Mouse (Mus musculus) hindbrain, embryonic 15.5 days (tissue): ENCODE measurements around the gene Stk11. TPM values are rescaled to one million over a fixed set of nuclear protein-coding genes. Genes with fewer than 3 reads are reported as not detected.
A peak's percentile ranks its signal among the peaks of the same experiment; 100 is the strongest.

Experiments used
- ATAC-seq: fragments of 200-750 bp; cut with Nextera tagmentation; 2 replicates; pipeline ENCODE4 v1.8.0; 2017; ENCODE audit warnings: low read depth, moderate number of reproducible peaks, moderate TSS enrichment; ENCODE audit not compliant: low FRiP score
- H3K27ac ChIP-seq: fragments of 300-500 bp; sonication (generic); replicated peaks from 2 replicates; pipeline ENCODE4 v1.5.1; 2015; ENCODE audit warnings: mild to moderate bottlenecking, inconsistent platforms
- H3K27me3 ChIP-seq: fragments of 300-500 bp; sonication (generic); 2 replicates; pipeline ENCODE4 v1.6.1; 2015; ENCODE audit warnings: control low read depth, inconsistent platforms
- H3K36me3 ChIP-seq: fragments of 300-500 bp; sonication (generic); 2 replicates; pipeline ENCODE4 v1.6.1; 2015; ENCODE audit warnings: control low read depth, inconsistent platforms
- H3K4me1 ChIP-seq: fragments of 300-500 bp; sonication (generic); replicated peaks from 2 replicates; pipeline ENCODE4 v1.6.1; 2015; ENCODE audit warnings: control low read depth, inconsistent platforms
- H3K4me2 ChIP-seq: fragments of 300-500 bp; sonication (generic); 2 replicates; pipeline ENCODE4 v1.6.1; 2015; ENCODE audit warnings: moderate library complexity, mild to moderate bottlenecking, inconsistent platforms
- H3K4me3 ChIP-seq: fragments of 300-500 bp; sonication (generic); 2 replicates; pipeline ENCODE4 v1.5.1; 2015; ENCODE audit warnings: mild to moderate bottlenecking, inconsistent platforms
- H3K9ac ChIP-seq: fragments of 300-500 bp; sonication (generic); 2 replicates; pipeline ENCODE4 v1.6.1; 2015; ENCODE audit warnings: inconsistent platforms
- H3K9me3 ChIP-seq: fragments of 300-500 bp; sonication (generic); 2 replicates; pipeline ENCODE4 v1.6.1; 2016; ENCODE audit warnings: control low read depth, inconsistent platforms
- WGBS: fragments of 180-500 bp; shearing (Covaris S2); methylation state at CpG from one replicate; pipeline ENCODE4 v1.1.7; 2015; 5-methylcytosine and 5-hydroxymethylcytosine counted together
- polyA plus RNA-seq: library from polyadenylated mRNA; unstranded; fragments of >200 nt; fragmentation: Nextera tagmentation; extraction: Ambion mirVana; gene quantifications from 2 replicates; pipeline ENCODE4 v1.2.1, GENCODE M21; 2015

The Stk11 gene
- 18.6 and 20.0 TPM in 2 replicates for polyA plus RNA-seq

DNA sequence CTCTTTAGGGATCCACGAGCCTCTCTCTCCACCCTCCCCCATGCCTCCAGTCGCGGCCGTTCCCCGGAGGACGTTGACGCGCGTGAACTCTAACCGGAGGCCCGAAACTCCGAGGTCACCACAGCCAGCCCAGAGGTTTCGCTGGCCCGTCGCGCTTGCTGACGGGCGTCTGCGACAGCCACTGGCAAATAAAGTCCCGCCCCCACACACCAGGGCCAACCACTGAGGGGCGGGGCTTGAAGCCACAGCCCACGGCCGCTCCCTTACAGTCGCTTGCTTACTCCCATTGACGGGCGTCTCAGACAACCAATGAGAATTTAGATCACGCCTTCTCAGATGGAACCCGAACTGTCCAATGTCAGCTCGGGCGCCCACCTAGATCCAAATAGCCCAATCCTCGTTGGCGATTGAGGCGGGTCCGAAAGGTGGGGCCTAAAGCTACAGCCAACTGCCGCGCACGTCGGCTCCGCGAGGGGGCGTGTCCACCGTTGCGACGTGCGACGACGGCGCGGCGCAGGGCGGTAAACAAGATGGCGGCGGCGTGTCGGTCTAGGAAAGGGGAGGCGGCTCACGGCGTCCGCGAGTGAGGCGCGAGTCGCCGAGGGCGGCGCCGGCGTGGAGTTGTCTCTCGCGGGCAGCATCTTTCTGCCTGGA lies at the start of gene Stk11:
Stk11 (plus strand) TSS at position 514 of the 654 bp plus-strand sequence.
- Histone ChIP-seq H3K4me1 (peaks cover 48% of the 10 kb centered on the region), H3K27me3 (no peaks in the 10 kb centered on the region), H3K36me3 (no peaks in the 10 kb centered on the region), H3K4me3 (peak within 1 kb of the TSS; percentile 91), H3K4me2 (peak within 1 kb of the TSS; percentile 70), H3K9me3 (no peaks in the 10 kb centered on the region), H3K27ac (peak within 1 kb of the TSS; percentile 86), H3K9ac (peak within 1 kb of the TSS; percentile 88)
- under 1% methylated on average over 67 of the region's 70 CpGs for WGBS
- ATAC-seq: peak; percentile 99

DNA sequence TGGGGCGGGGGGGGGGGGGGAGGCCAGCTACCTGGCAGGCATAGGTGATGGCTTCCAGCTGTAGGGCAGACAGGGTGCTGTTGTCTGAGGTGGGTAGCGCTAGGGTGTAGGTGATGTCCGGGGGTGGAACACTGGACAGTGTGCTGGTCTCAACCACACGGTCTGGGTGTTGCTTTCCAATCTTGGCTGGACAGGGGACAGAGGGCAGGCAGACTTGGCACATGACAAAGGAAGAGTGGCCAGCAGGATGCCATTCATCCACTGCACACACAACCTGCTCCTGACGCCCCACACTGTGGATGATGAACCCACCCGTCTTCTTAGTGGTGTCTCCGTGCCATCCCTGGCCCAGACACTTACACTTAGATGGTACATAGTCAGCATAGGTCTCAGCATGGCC lies 46.4 kb upstream of the Stk11 start:
- no peak for ATAC-seq
- WGBS: 91% methylated on average over 6 of the region's 7 CpGs
- no peak overlapping the region for H3K27ac ChIP-seq

DNA sequence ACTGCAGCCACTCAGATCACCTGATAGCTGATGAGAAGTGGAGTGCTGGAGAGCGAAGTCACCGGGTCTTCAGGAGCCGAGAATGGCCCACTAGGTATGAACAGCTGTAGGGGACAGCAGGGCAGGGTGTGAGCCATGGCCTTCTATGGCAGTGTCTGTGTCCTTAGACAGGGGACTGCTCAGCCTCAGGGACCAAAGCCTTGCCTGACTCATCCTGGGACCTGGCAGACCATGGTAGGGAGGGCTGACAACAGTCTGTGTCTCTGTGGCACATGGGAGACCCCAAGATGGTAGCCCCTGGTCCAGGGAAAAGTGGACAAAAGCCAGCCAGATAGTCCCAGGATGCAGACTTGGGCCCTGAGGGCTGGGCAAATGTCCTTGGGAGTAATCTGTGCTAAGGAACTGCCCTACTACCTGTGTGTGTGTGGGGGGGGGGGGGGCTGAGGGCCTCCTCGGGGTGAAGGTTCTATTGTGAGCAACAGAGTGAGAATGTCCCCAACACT lies 45.6 kb upstream of the Stk11 start:
- H3K4me3 ChIP-seq: no peak overlapping the region
- WGBS: 91% methylated on average over 4 of the region's 4 CpGs
- no peaks in the 10 kb centered on the region for H3K27me3 ChIP-seq
- no peak overlapping the region for H3K9ac ChIP-seq
- H3K4me1 ChIP-seq: no peaks in the 10 kb centered on the region; the same call in 1 of the 2 replicates
- no peak overlapping the region for H3K27ac ChIP-seq
- no peaks in the 10 kb centered on the region for H3K36me3 ChIP-seq
- H3K4me2 ChIP-seq: no peak overlapping the region
- H3K9me3 ChIP-seq: no peaks in the 10 kb centered on the region
- ATAC-seq: no peak

More for the DNA sequence above, 46.4 kb upstream of the Stk11 start:
- H3K4me3 ChIP-seq: no peak overlapping the region
- H3K9ac ChIP-seq: no peak overlapping the region
- H3K27me3 ChIP-seq: no peaks in the 10 kb centered on the region
- no peaks in the 10 kb centered on the region; the same call in 1 of the 2 replicates for H3K4me1 ChIP-seq
- no peaks in the 10 kb centered on the region for H3K36me3 ChIP-seq
- no peaks in the 10 kb centered on the region for H3K9me3 ChIP-seq
- no peak overlapping the region for H3K4me2 ChIP-seq

- no peak overlapping the region; the same call in 1 of the 2 replicates for H3K27ac ChIP-seq
- ATAC-seq: no peak
- H3K36me3 ChIP-seq: no peaks in the 10 kb centered on the region
- WGBS: 65% methylated on average over 9 of the region's 9 CpGs
- H3K4me2 ChIP-seq: no peak overlapping the region
- H3K4me3 ChIP-seq: no peak overlapping the region
- no peaks in the 10 kb centered on the region; the same call in 1 of the 2 replicates for H3K4me1 ChIP-seq
- no peaks in the 10 kb centered on the region for H3K9me3 ChIP-seq
- H3K27me3 ChIP-seq: no peaks in the 10 kb centered on the region
- no peak overlapping the region for H3K9ac ChIP-seq
Measured at GRCm38 (mm10) chr10:80070837-80071515, 44.6 kb upstream of the Stk11 start.

GRCm38 (mm10) chr10:80071516-80071900 lies 44.1 kb upstream of the Stk11 start:
- no peak overlapping the region; the same call in 1 of the 2 replicates for H3K27ac ChIP-seq
- no peaks in the 10 kb centered on the region for H3K36me3 ChIP-seq
- no peak for ATAC-seq
- H3K4me1 ChIP-seq: no peaks in the 10 kb centered on the region; the same call in 1 of the 2 replicates
- H3K27me3 ChIP-seq: no peaks in the 10 kb centered on the region
- no peak overlapping the region for H3K4me2 ChIP-seq
- 86% methylated on average over 3 of the region's 3 CpGs for WGBS
- H3K9ac ChIP-seq: no peak overlapping the region
- H3K9me3 ChIP-seq: no peaks in the 10 kb centered on the region
- no peak overlapping the region for H3K4me3 ChIP-seq

DNA sequence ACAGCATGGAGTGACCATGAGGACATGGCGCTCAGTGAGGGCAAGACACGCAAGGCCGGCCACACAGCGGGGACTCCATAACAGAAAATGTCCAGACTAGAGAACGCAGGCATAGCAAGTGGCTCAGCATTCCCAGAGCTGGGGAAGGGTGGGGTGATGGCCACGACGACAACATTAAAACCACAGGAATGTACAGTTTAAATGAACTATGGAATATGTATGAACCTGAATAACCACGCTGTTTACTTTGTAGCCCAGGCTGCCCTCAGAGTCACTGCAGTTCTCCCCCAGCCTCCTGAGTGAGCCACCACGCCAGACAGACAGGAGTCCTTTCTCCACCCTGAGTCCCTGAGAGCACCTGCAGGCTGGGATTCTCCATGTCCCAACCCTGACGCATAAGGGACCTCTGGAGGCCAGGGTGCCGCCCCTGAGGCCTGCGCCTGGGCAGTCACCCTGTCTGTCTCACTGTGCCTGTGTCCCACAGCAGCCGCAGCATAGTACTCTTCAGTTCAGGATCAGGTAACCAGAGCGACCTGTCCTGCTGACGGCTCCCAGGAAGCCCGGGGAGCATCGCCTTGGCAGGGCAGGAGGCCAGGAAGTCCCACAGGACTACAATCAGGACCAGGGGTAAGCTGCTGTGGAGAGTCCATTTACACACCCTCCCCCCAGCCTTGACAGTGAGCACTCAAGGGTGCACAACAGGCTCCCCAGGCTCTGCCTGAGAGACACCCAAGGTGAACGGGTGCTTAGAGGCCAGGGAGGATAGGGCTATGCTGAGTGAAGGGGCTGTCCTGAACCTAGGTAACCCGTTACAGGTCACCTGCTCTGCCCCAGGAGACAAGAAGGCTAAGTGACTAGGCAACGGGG lies 42.7 kb upstream of the Stk11 start:
- H3K27me3 ChIP-seq: no peaks in the 10 kb centered on the region
- no peaks in the 10 kb centered on the region; the same call in 1 of the 2 replicates for H3K4me1 ChIP-seq
- H3K4me2 ChIP-seq: no peak overlapping the region
- no peaks in the 10 kb centered on the region for H3K36me3 ChIP-seq
- H3K27ac ChIP-seq: no peak overlapping the region
- H3K4me3 ChIP-seq: no peak overlapping the region
- ATAC-seq: no peak
- no peak overlapping the region for H3K9ac ChIP-seq
- WGBS: 82% methylated on average over 20 of the region's 20 CpGs
- H3K9me3 ChIP-seq: no peaks in the 10 kb centered on the region

DNA sequence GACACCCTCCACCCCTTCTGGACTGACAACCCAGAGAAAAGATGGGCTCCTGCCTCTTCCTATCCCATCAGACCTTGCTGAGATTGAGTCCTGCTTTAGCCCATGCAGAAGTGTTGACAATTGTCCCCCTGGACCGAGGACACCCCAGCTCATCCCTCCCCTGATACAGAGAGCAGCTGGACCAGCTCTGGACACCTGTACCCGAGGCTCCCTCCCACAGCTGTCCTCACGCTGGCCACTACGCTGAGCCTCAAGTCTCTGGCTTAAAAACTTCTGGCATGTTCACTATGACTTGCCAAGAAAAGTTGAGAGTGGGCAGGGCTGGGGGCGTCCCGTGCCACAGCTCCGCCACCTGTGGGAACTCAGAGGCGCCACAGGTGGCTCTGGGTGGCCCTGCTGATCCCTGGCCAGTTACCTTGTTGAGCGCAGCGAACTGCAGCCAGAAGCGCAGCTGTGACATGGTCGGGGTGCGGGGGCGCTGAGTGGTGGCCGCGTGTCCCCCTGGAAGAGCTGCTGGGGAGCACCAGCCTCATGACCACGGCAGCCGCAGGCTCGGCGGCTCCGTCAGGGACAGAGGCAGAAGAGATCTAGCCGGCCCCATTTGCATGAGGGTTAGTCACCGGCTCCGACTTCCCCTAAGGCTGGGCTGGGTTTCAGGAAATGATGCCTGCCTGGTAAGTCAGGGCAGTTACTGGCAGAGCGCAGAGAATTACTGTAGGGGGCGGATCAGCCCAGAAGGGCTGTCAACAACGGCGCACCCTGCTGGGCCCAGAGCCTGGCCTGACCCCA lies 40.6 kb upstream of the Stk11 start:
- Histone ChIP-seq H3K36me3 (peaks cover 10% of the 10 kb centered on the region; the same call in 1 of the 2 replicates), H3K9ac (no peak overlapping the region), H3K4me2 (peak overlapping the region; percentile 36), H3K27me3 (no peaks in the 10 kb centered on the region), H3K4me3 (0 out of 2 replicates have a peak overlapping the region, but pooled peaks have one; percentile 14), H3K9me3 (no peaks in the 10 kb centered on the region), H3K4me1 (no peaks in the 10 kb centered on the region; the same call in 1 of the 2 replicates), H3K27ac (peak overlapping the region; percentile 64)
- ATAC-seq: no peak
- 20% methylated on average over 28 of the region's 28 CpGs for WGBS

GRCm38 (mm10) chr10:80075924-80076323 lies 39.7 kb upstream of the Stk11 start:
- Histone ChIP-seq H3K4me1 (no peaks in the 10 kb centered on the region; the same call in 1 of the 2 replicates), H3K27ac (no peak overlapping the region), H3K27me3 (no peaks in the 10 kb centered on the region), H3K9ac (no peak overlapping the region), H3K4me3 (no peak overlapping the region), H3K4me2 (no peak overlapping the region), H3K9me3 (no peaks in the 10 kb centered on the region), H3K36me3 (peaks cover 19% of the 10 kb centered on the region; the same call in 1 of the 2 replicates)
- 55% methylated on average over 1 of the region's 1 CpGs for WGBS
- no peak for ATAC-seq

GRCm38 (mm10) chr10:80076386-80076785 lies 39.2 kb upstream of the Stk11 start:
- no peak overlapping the region for H3K27ac ChIP-seq
- H3K9me3 ChIP-seq: no peaks in the 10 kb centered on the region
- no peak overlapping the region for H3K9ac ChIP-seq
- H3K36me3 ChIP-seq: peaks cover 23% of the 10 kb centered on the region
- 97% methylated on average over 4 of the region's 4 CpGs for WGBS
- H3K4me3 ChIP-seq: no peak overlapping the region
- H3K27me3 ChIP-seq: no peaks in the 10 kb centered on the region
- H3K4me2 ChIP-seq: no peak overlapping the region
- no peak for ATAC-seq
- H3K4me1 ChIP-seq: no peaks in the 10 kb centered on the region; the same call in 1 of the 2 replicates

GRCm38 (mm10) chr10:80077312-80077711 lies 38.3 kb upstream of the Stk11 start:
- Histone ChIP-seq H3K4me1 (no peaks in the 10 kb centered on the region; the same call in 1 of the 2 replicates), H3K9me3 (no peaks in the 10 kb centered on the region), H3K27me3 (no peaks in the 10 kb centered on the region), H3K36me3 (peaks cover 33% of the 10 kb centered on the region), H3K4me2 (no peak overlapping the region), H3K27ac (no peak overlapping the region), H3K9ac (no peak overlapping the region), H3K4me3 (no peak overlapping the region)
- no peak for ATAC-seq
- WGBS: 97% methylated on average over 5 of the region's 5 CpGs

GRCm38 (mm10) chr10:80078366-80078765 lies 37.2 kb upstream of the Stk11 start:
- H3K4me2 ChIP-seq: no peak overlapping the region

More at GRCm38 (mm10) chr10:80078366-80078765, 37.2 kb upstream of the Stk11 start:
- no peaks in the 10 kb centered on the region; the same call in 1 of the 2 replicates for H3K4me1 ChIP-seq
- H3K27me3 ChIP-seq: no peaks in the 10 kb centered on the region
- H3K27ac ChIP-seq: no peak overlapping the region
- no peaks in the 10 kb centered on the region for H3K9me3 ChIP-seq
- H3K9ac ChIP-seq: no peak overlapping the region
- peaks cover 37% of the 10 kb centered on the region for H3K36me3 ChIP-seq
- ATAC-seq: no peak
- no peak overlapping the region for H3K4me3 ChIP-seq
- WGBS: 100% methylated on average over 1 of the region's 1 CpGs
